Mouse (Mus musculus): ENCODE data around the gene Gm17416. TPM values are rescaled to one million over a fixed set of nuclear protein-coding genes. Genes with fewer than 3 reads are reported as not detected.

Gm17416 gene
- polyA plus RNA-seq, 1 experiment from 2014 or later, result not detected

GRCm38 (mm10) chr2:152604057-152604456, 34.9 kb downstream of the Gm17416 start, which contains the start of gene Defb36:
TSS of gene Defb36 (plus strand) at chr2:152604327.
- DNase-seq (ENCODE audit: low spot score), result peak; percentile 16

GRCm38 (mm10) chr2:152607746-152608145, 38.6 kb downstream of the Gm17416 start:
- no peak for DNase-seq (ENCODE audit: low spot score)

DNA sequence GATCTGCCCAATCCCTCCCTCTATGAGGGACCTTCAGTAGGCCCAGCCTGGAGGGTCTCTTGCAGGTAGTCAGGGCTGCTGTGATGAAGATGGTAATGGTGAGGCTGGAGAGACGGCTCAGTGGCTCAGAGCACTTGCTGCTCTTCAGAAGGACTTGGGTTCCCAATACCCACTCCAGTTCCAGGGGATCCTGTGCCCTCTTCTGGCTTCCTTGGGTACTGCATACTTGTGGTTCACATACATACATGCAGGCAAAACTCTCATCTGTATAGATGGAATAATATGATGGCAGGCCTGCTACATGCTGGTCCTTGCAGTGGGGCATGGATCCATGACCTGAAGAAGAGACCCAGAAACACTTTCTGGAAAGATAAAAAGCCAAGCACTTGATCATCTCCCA, 39.6 kb downstream of the Gm17416 start:
- no peak for DNase-seq (ENCODE audit: low spot score)

DNA sequence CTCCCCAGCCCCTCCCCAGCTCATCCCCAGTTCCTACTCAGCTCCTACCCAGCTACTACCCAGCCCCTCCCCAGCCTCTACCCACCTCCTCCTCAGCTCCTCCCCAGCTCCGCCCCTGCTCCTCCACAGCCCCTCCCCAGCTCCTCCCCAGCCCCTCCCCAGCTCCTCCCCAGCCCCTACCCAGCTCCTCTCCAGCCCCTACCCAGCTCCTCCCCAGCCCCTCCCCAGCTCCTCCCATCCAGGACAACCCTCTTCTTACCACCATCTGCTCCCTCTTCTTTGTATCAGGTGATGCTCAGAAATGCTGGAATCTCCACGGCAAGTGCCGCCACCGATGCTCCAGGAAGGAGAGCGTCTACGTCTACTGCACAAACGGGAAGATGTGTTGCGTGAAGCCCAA, 43.1 kb downstream of the Gm17416 start:
- DNase-seq (ENCODE audit: low spot score), result no peak

GRCm38 (mm10) chr2:152615563-152615962, 46.4 kb downstream of the Gm17416 start:
- peak; percentile 76 for DNase-seq (ENCODE audit: low spot score)

DNA sequence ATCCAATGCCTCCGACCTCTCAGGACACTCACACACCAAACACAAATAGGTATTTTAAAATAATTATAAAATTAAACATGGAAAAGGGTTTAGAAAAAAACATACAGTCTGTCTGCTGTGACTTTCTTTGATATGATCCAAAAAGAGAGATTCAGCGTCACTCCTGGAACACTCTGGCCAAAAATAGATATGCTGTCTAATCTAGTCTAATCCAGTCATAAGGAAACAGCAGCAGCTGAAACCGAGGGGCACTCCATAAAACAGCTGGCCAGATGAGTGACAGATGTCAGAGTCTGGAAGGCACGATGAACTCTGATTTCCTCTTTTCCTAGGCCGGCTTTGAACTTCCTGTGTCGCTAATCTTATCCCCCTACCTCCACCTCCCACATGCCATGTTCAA, 47.3 kb downstream of the Gm17416 start:
- no peak for DNase-seq (ENCODE audit: low spot score)

DNA sequence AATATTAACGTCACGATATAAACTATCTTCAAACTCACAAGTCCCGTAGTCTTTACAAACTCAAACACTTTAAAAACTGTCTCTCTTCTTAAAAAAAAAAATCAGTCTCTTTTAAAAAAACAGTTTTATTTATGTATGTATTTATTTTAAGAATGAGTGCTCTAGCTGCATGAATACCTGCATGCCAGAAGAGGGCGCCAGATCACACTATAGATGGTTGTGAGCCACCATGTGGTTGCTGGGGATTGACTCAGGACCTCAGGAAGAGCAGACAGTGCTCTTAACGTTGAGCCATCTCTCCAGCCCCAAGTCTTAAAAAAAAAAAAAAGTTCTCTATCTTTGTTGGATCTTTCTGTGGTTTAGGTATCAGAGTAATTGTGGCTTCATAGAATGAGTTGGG, 48.2 kb downstream of the Gm17416 start:
- peak; percentile 41 for DNase-seq (ENCODE audit: low spot score)

Other genes with a start within 250 kb of the Gm17416 start
- gene Rbck1, start 236.7 kb upstream of the Gm17416 start, polyA plus RNA-seq (2015; fragmentation: Nextera tagmentation; extraction: Ambion mirVana), result 131 and 138 TPM in 2 replicates
- 1.4 and 1.6 TPM in 2 replicates for gene Trib3, start 225.3 kb upstream of the Gm17416 start, polyA plus RNA-seq (2015; fragmentation: Nextera tagmentation; extraction: Ambion mirVana)
- gene Nrsn2, start 192.7 kb upstream of the Gm17416 start, polyA plus RNA-seq (2015; fragmentation: Nextera tagmentation; extraction: Ambion mirVana), result not detected in 2 replicates
- gene Sox12, start 171.3 kb upstream of the Gm17416 start, polyA plus RNA-seq (2015; fragmentation: Nextera tagmentation; extraction: Ambion mirVana), result 0.91 and 1.2 TPM in 2 replicates
- gene Zcchc3, start 154.3 kb upstream of the Gm17416 start, polyA plus RNA-seq (2015; fragmentation: Nextera tagmentation; extraction: Ambion mirVana), result 7.2 and 7.4 TPM in 2 replicates
- 0.51 and 0.64 TPM in 2 replicates for gene 6820408C15Rik, start 153.8 kb upstream of the Gm17416 start, polyA plus RNA-seq (2015; fragmentation: Nextera tagmentation; extraction: Ambion mirVana)
- 0.23 and 0.28 TPM in 2 replicates for gene Defb23, start 104.7 kb upstream of the Gm17416 start, polyA plus RNA-seq (2015; fragmentation: Nextera tagmentation; extraction: Ambion mirVana)
- gene Defb20, start 92.3 kb upstream of the Gm17416 start, polyA plus RNA-seq (2015; fragmentation: Nextera tagmentation; extraction: Ambion mirVana), result not detected in 2 replicates
- not detected in 2 replicates for gene Defb22, start 79.2 kb upstream of the Gm17416 start, polyA plus RNA-seq (2015; fragmentation: Nextera tagmentation; extraction: Ambion mirVana)
- 0.24 TPM in 1 of 2 replicates, not detected in the other for gene Defb26, start 57.6 kb upstream of the Gm17416 start, polyA plus RNA-seq (2015; fragmentation: Nextera tagmentation; extraction: Ambion mirVana)
- gene Defb28, start 51.1 kb upstream of the Gm17416 start, polyA plus RNA-seq (2015; fragmentation: Nextera tagmentation; extraction: Ambion mirVana), result not detected in 2 replicates
- gene Defb29, start 29.2 kb upstream of the Gm17416 start, polyA plus RNA-seq (2015; fragmentation: Nextera tagmentation; extraction: Ambion mirVana), result not detected in 2 replicates
- gene Defb21, start 3.4 kb downstream of the Gm17416 start, polyA plus RNA-seq (2015; fragmentation: Nextera tagmentation; extraction: Ambion mirVana), result not detected in 2 replicates
- gene Defb19, start 11.0 kb downstream of the Gm17416 start, polyA plus RNA-seq (2015; fragmentation: Nextera tagmentation; extraction: Ambion mirVana), result 1.3 and 2.2 TPM in 2 replicates
- 0.53 TPM in 1 of 2 replicates, not detected in the other for gene Defb45, start 30.1 kb downstream of the Gm17416 start, polyA plus RNA-seq (2015; fragmentation: Nextera tagmentation; extraction: Ambion mirVana)
- gene Defb36, start 35.0 kb downstream of the Gm17416 start, polyA plus RNA-seq (2015; fragmentation: Nextera tagmentation; extraction: Ambion mirVana), result not detected in 2 replicates
- 1.6 and 2.1 TPM in 2 replicates for gene Defb25, start 53.7 kb downstream of the Gm17416 start, polyA plus RNA-seq (2015; fragmentation: Nextera tagmentation; extraction: Ambion mirVana)
- gene Rem1, start 57.6 kb downstream of the Gm17416 start, polyA plus RNA-seq (2015; fragmentation: Nextera tagmentation; extraction: Ambion mirVana), result 2.2 and 3.2 TPM in 2 replicates
- 196 and 200 TPM in 2 replicates for gene H13, start 100.1 kb downstream of the Gm17416 start, polyA plus RNA-seq (2015; fragmentation: Nextera tagmentation; extraction: Ambion mirVana)
- 15.6 and 17.2 TPM in 2 replicates for gene Mcts2, start 117.7 kb downstream of the Gm17416 start, polyA plus RNA-seq (2015; fragmentation: Nextera tagmentation; extraction: Ambion mirVana)
- 22.9 and 23.9 TPM in 2 replicates for gene Id1, start 166.9 kb downstream of the Gm17416 start, polyA plus RNA-seq (2015; fragmentation: Nextera tagmentation; extraction: Ambion mirVana)
- 5.6 and 6.5 TPM in 2 replicates for gene Cox4i2, start 184.8 kb downstream of the Gm17416 start, polyA plus RNA-seq (2015; fragmentation: Nextera tagmentation; extraction: Ambion mirVana)

All from thymus, postnatal 0 days (tissue).